Mouse (Mus musculus) hindbrain, embryonic 14.5 days (tissue): ENCODE results near the gene Mill1. TPM values are rescaled to one million over a fixed set of nuclear protein-coding genes. Genes with fewer than 3 reads are reported as not detected.

Experiments
- polyA plus RNA-seq: library from polyadenylated mRNA; unstranded; fragments of >200 nt; fragmentation: Nextera tagmentation; extraction: Ambion mirVana; gene quantifications from 2 replicates; pipeline ENCODE4 v1.2.1, GENCODE M21; 2014

Mill1 gene
- polyA plus RNA-seq, 1 experiment from 2014 or later: not detected

Other genes with a start within 250 kb of the Mill1 start
- gene Ceacam13, start 235.5 kb upstream of the Mill1 start, polyA plus RNA-seq: not detected in 2 replicates
- not detected in 2 replicates for gene Ceacam12, start 179.4 kb upstream of the Mill1 start, polyA plus RNA-seq
- not detected in 2 replicates for gene Igfl3, start 68.9 kb upstream of the Mill1 start, polyA plus RNA-seq
- gene Psg18, start 109.7 kb downstream of the Mill1 start, polyA plus RNA-seq: not detected in 2 replicates
- not detected in 2 replicates for gene Psg28, start 186.7 kb downstream of the Mill1 start, polyA plus RNA-seq
- not detected in 2 replicates for gene Psg26, start 238.8 kb downstream of the Mill1 start, polyA plus RNA-seq